Mouse (Mus musculus) spleen, postnatal 14 days (tissue): ENCODE measurements around the gene Mgea5.
A peak's percentile ranks its signal among the peaks of the same experiment; 100 is the strongest.

Experiments
- DNase-seq, 2 experiments: peaks; one replicate each; pipeline ENCODE4 v3.0.0; 2021 to 2022; ENCODE audit warnings: low spot score in 2 of 2

The Mgea5 gene

GRCm38 (mm10) chr19:45796061-45796556 is 12.5 kb upstream of the Mgea5 start:
- DNase-seq = no peak

GRCm38 (mm10) chr19:45795406-45795944 is 11.8 kb upstream of the Mgea5 start:
- no peak for DNase-seq

DNA sequence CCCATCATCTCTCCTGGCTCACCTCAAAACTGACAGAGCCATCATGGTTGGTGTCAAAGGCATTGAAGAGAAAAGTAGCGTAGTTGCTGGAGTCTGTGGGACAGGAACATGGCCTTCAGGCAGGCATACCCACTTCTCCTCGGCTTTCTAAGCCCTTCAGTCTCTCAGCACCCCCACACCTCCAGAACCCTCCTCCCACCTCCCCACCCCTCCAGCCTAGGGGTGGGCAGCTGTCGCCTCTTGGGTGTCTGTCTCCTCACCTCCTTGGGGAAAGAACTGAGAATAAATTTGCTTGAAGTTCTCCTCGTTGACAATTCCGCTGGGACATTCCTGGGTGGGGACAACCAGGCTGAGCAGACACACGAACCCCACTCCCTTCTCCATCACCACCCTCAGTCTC is 11.1 kb upstream of the Mgea5 start:
- no peak for DNase-seq

DNA sequence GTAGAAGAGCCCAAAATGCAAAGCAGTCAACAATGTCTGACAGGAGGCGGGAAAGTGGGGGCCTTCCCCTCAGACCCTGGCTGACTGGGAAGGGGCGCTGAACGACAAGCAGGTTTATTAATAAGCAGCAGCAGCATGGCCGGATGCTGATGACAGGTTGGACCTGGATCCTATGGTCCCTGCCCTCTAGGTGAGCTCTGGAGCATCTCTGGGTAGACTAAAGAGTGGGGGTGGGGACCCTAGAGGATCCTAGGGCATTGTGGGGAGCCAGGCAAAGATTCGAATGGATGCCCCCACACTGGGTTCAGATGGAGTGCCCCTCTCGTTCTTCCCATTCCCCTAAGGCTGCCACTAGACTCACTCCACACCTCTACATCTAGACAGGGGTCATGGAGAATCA is 8.8 kb upstream of the Mgea5 start:
- DNase-seq = no peak

DNA sequence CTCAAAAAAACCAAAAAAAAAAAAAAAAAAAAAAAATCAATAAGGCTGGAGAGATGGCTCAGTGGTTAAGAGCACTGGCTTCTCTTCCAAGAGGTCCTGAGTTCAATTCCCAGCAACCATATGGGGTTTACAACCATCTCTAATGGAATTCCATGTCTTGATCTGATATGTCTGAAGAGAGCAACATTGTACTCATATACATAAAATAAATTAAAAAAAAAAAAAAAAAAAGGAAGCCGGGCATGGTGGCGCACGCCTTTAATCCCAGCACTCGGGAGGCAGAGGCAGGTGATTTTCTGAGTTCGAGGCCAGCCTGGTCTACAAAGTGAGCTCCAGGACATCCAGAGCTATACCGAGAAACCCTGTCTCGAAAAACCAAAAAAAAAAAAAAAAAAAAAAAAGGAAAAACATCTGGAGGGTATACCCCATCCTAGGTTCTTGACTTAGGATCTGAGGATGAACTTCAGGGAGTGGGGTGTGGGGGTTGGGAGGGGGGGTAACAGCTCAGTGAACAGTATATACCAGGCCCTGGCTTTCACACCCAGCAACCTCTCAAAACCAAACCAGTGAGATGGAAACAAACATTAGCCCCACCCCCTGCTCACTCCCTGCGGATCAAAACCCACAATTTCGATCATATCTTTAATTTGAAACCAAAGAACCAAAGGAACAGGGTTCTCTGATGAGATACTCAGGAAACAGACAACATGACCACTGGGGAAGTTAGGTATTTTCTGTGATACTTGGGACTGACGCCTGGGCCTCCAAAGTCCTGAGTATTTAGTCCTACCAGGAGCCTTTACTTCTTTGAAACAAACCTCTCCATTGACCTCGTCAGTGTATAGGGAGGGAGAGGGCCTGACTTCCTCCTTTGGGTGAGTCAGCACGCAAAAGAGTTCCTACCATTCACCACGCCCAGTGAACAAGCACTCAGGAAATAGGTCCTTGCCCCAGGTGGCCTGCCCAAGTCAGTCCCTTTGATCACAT is 6.5 kb upstream of the Mgea5 start:
- no peak for DNase-seq

GRCm38 (mm10) chr19:45789365-45789764 is 5.7 kb upstream of the Mgea5 start:
- no peak for DNase-seq

GRCm38 (mm10) chr19:45788337-45788736 is 4.7 kb upstream of the Mgea5 start:
- DNase-seq = no peak

DNA sequence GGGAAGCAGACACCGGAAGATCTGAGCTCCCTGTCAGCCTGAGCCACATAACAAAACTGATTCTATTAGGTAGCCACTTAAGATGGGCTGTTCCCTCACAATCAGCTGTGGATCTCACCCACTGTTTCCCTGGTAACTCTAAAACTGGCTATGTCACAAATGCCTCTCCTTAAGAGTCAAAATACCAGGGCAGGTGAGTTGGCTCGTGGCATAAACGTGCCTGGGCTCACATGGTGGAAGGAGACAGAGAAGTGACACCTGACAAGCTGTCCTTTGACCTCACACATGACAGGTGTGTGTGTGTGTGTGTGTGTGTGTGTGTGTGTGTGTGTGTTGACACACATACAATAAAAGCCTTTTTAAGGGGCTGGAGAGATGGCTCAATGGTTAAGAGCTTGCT is 3.8 kb upstream of the Mgea5 start:
- DNase-seq = no peak

GRCm38 (mm10) chr19:45785470-45785869 is 1.8 kb upstream of the Mgea5 start:
- no peak for DNase-seq

DNA sequence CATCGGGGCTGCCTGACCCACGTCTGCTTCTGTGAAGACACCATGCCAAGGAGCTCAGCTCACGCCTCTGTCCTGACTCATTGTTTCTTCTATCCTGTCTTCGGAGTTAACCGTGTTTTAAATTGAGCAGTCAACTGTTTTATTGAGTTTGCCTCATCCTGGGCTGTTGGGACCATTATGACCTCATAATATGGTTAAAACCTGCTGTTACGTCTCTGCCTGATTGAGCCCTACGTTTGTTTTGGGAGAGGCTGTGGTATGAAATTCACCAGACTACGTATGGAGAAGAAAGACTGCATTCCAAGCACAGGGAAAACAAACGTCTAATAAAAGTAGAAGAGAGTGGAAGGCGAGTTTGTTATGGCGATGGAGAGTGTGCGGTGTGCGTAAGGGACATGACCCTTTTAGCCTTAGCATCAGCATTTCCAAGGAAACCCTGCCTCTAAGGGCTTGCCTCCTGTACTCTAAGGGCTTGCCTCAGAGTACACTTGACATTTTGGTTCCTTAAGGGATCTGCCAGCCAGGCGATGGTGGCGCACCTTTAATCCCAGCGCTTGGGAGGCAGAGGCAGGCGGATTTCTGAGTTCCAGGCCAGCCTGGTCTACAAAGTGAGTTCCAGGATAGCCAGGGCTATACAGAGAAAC is 418 bp upstream of the Mgea5 start:
- DNase-seq = no peak

- peak; percentile 58 to 73 for DNase-seq
These were observed 1.2 kb downstream of the Mgea5 start for GRCm38 (mm10) chr19:45782315-45783001.

- no peak for DNase-seq
These were observed 2.0 kb downstream of the Mgea5 start for GRCm38 (mm10) chr19:45781676-45782075.

DNA sequence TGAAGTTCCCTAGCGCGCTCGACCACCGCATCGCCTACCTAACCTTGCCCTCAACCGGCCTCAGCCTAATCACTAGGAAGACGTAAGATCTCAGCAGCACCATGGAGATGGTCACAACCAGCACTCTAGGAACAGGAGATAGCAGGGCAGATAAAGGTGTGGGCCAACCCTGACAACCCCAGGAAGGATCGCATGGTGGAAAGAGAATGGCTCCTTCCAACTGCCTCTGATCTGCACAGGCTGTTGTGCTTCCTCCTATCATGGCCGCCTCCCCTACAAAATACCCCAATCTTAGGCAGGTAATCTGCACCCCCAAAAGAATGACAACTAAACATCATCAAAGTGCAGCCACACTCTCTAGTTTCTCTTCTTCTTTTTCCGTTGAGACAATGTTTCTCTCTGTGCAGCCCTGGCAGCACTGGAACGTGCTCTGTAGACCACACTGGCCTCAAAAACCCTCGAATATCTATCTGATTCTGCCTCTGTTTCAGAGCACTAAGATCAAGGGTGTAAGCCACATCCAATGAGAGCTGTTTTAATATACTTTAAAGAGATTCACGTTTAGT is 3.2 kb downstream of the Mgea5 start:
- DNase-seq = no peak

- DNase-seq = no peak
These were observed 8.2 kb downstream of the Mgea5 start for GRCm38 (mm10) chr19:45775486-45775885.

- DNase-seq = no peak
These were observed 12.1 kb downstream of the Mgea5 start for GRCm38 (mm10) chr19:45771501-45771900.

DNA sequence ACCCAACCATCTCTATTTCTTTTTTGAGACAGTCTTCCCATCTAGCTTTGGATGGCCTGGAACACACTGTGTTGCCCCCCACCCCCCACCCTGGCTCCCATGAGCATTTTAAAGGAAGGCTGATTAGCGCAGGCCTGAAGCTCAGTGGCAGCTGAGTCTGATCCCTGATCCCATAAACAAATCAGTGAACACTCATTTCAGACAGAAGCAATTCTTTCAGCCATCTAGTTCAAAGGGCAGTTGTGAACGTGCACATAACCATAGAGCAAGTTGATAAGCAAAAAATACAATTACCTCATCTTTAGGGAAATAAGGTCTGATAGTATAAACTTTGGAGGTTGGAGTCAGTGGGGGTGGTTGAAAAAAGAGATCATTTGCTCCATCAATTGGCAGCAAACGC is 22.8 kb downstream of the Mgea5 start:
- no peak for DNase-seq

DNA sequence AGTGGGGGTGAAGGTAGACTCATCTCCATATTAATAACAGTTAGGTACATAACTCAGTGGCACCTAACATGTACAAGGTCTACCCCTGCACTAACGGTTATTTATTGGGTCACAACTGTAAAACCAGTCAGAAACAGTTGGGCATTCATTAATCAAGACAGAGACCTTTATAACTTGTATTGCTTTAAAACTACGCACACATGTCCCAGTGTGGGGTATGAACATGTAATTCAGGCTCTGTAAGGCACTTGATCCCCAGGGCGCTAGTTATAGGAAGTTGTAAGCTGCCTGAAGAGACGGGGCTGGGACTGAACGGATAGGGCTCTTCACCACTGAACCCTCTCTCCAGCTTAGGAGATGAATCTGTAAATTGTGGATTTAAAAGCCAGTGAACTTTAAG is 25.0 kb downstream of the Mgea5 start:
- DNase-seq = no peak

- no peak for DNase-seq
These were observed 30.1 kb downstream of the Mgea5 start for GRCm38 (mm10) chr19:45753551-45753950.

GRCm38 (mm10) chr19:45751881-45752280 is 31.8 kb downstream of the Mgea5 start:
- DNase-seq = no peak

DNA sequence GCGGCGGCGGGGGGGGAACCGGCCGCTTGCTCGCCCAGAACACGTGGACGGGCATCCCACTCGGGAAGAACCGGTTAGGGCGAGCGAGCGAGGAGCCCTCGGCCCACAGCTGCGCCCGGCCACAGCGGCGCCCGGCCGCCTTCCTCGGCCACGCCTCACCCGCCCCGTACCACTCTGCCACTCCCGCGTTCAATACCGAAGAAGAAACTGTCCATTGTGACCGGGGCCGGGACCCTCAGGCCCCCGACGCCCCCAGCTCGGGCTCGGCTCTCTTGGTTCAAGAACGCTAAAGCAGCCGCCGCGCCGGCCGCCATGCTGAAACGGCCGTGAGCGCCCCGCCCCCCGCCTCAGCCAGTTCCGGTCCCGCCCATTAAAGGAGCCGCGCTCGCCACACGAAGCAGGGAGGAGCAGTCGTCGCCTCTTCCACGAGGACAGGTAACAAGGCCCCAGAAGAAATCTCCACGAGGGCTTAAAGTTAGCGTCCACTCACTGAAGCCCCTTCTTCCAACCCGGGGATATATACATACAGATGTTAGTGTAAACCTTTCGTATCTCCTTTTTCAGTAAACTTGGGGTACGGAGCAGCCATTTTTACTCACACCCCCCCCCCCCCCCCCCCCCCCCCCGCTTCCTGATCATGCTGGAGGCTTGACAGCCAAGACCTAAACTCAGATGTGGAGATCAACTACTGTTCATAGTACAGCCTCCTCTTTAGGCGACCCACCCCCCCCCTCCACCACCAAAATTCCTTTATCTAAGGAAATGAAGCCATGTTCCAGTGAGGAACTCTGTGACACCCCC is 34.2 kb downstream of the Mgea5 start, which contains the start of gene Npm3:
TSS of gene Npm3 (minus strand) at position 349 of the 801 bp plus-strand sequence.
- DNase-seq = peak; percentile 75 to 82
